Mouse (Mus musculus) brain, embryonic 14.5 days (tissue): Measurements from ENCODE around the gene Mast4.

Experiments
- CTCF ChIP-seq: fragments of 200-500 bp; IDR thresholded peaks from 2 replicates; pipeline ENCODE4 v1.5.1; 2012; ENCODE audit warnings: inconsistent platforms, mild to moderate bottlenecking, moderate library complexity, borderline replicate concordance; ENCODE audit not compliant: insufficient read depth, insufficient read length; ENCODE audit errors: extremely low read depth
- POLR2A ChIP-seq: fragments of 200-500 bp; IDR thresholded peaks from 2 replicates; pipeline ENCODE4 v1.6.1; 2012; ENCODE audit warnings: mild to moderate bottlenecking, inconsistent platforms, borderline replicate concordance; ENCODE audit not compliant: poor library complexity, insufficient read depth, insufficient read length, severe bottlenecking; ENCODE audit errors: extremely low read depth

- TF ChIP-seq CTCF, result no peak
- TF ChIP-seq POLR2A, result no peak
These were observed 458.8 kb downstream of the Mast4 start for GRCm38 (mm10) chr13:102875520-102875919.
